Mouse (Mus musculus): ENCODE data around the gene Gm8369. TPM values are rescaled to one million over a fixed set of nuclear protein-coding genes. Genes with fewer than 3 reads are reported as not detected.

The Gm8369 gene
- polyA plus RNA-seq (2015; fragmentation: Illumina TruSeq; extraction: RNeasy Lipid Tissue Mini Kit (QIAGEN cat#74804); ENCODE audit: insufficient read depth, low read depth, low replicate concordance), result not detected

DNA sequence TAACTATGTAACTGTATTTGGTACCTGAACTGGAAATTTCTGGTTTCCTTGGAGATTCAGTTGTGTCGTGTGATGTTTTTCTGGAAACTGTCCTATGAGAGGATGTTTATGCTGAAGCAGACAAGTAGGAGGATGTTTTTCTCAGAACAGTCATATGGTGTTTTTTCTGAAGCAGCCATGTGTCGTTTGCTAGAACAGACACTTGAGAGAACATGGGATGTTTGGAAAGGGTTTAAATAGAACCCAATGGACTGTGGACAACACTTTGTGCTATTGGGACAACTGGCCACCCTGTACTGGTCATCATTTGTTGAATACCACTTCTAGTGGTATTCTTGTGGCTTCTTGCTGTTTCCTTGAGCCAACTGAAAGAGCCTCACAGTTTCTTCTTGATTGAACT is at the start of gene Gm8369:
Gene Gm8369, plus strand, starts transcription at position 193 of the 400 bp plus-strand sequence.

DNA sequence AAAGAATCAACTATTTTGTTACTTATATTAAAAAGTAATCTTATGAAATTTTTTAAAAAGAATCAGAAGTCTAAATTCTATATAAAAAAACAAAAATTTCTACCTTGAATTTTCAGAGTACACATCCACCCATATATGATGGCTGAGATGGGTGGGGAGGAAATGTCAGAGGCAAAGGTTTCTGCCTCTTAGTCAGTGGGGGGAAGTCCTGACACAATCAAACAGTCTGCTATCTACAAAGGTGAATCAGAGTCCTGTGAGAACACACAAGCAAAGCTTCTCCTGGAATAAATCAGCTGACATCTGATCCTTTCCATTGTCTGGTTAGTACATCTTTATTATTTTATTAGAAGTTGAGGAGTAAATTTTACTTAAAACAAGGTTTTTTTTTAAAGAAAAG is 42.4 kb upstream of the Gm8369 start, which contains the start of gene Ms4a4b:
Gene Ms4a4b, plus strand, starts transcription at position 216 of the 400 bp plus-strand sequence.

GRCm38 (mm10) chr19:11469215-11469614 is 16.5 kb upstream of the Gm8369 start, which contains the start of gene Ms4a6c:
Ms4a6c (plus strand) TSS chr19:11469366.

GRCm38 (mm10) chr19:11516246-11516645 is 30.5 kb downstream of the Gm8369 start, which contains the start of gene Ms4a6b:
Ms4a6b (plus strand) TSS chr19:11516512.

DNA sequence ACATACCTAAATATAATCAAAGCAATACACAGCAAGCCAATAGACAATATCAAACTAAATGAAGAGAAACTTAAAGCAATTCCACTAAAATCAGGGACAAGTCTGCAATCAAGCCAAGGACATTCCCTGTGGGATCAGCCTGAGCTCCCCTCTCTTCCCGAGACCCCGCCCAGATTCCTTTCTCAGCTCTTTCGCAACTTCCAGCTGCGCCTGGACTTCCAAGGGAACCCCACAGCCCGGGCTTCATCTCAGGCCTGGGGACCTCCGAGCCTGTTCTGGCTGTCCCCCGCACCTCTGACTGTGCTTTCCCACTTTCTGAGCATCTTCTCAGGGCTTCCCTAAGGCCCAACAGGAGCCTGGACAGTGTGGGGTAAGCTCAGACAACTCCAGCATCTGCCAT is 50.9 kb downstream of the Gm8369 start, which contains the start of gene Ms4a4d:
Gene Ms4a4d, plus strand, starts transcription at position 209 of the 400 bp plus-strand sequence.

Other genes with a start within 250 kb of the Gm8369 start
- 0.52 TPM for gene Ms4a1, start 219.7 kb upstream of the Gm8369 start, polyA plus RNA-seq (2015; fragmentation: Illumina TruSeq; extraction: RNeasy Lipid Tissue Mini Kit (QIAGEN cat#74804); ENCODE audit: insufficient read depth, low read depth, low replicate concordance)
- not detected for gene Ms4a5, start 202.1 kb upstream of the Gm8369 start, polyA plus RNA-seq (2015; fragmentation: Illumina TruSeq; extraction: RNeasy Lipid Tissue Mini Kit (QIAGEN cat#74804); ENCODE audit: insufficient read depth, low read depth, low replicate concordance)
- gene Ms4a14, start 171.5 kb upstream of the Gm8369 start, polyA plus RNA-seq (2015; fragmentation: Illumina TruSeq; extraction: RNeasy Lipid Tissue Mini Kit (QIAGEN cat#74804); ENCODE audit: insufficient read depth, low read depth, low replicate concordance), result 0.31 TPM
- gene Ms4a7, start 149.8 kb upstream of the Gm8369 start, polyA plus RNA-seq (2015; fragmentation: Illumina TruSeq; extraction: RNeasy Lipid Tissue Mini Kit (QIAGEN cat#74804); ENCODE audit: insufficient read depth, low read depth, low replicate concordance), result 1.9 TPM
- gene Ms4a4a, start 110.4 kb upstream of the Gm8369 start, polyA plus RNA-seq (2015; fragmentation: Illumina TruSeq; extraction: RNeasy Lipid Tissue Mini Kit (QIAGEN cat#74804); ENCODE audit: insufficient read depth, low read depth, low replicate concordance), result 2.9 TPM
- gene Ms4a4c, start 81.2 kb upstream of the Gm8369 start, polyA plus RNA-seq (2015; fragmentation: Illumina TruSeq; extraction: RNeasy Lipid Tissue Mini Kit (QIAGEN cat#74804); ENCODE audit: insufficient read depth, low read depth, low replicate concordance), result not detected
- not detected for gene Ms4a4b, start 42.4 kb upstream of the Gm8369 start, polyA plus RNA-seq (2015; fragmentation: Illumina TruSeq; extraction: RNeasy Lipid Tissue Mini Kit (QIAGEN cat#74804); ENCODE audit: insufficient read depth, low read depth, low replicate concordance)
- gene Ms4a6c, start 16.6 kb upstream of the Gm8369 start, polyA plus RNA-seq (2015; fragmentation: Illumina TruSeq; extraction: RNeasy Lipid Tissue Mini Kit (QIAGEN cat#74804); ENCODE audit: insufficient read depth, low read depth, low replicate concordance), result 3.3 TPM
- gene Ms4a6b, start 30.6 kb downstream of the Gm8369 start, polyA plus RNA-seq (2015; fragmentation: Illumina TruSeq; extraction: RNeasy Lipid Tissue Mini Kit (QIAGEN cat#74804); ENCODE audit: insufficient read depth, low read depth, low replicate concordance), result 3.0 TPM
- 8.9 TPM for gene Ms4a4d, start 50.9 kb downstream of the Gm8369 start, polyA plus RNA-seq (2015; fragmentation: Illumina TruSeq; extraction: RNeasy Lipid Tissue Mini Kit (QIAGEN cat#74804); ENCODE audit: insufficient read depth, low read depth, low replicate concordance)
- 2.2 TPM for gene Ms4a6d, start 118.9 kb downstream of the Gm8369 start, polyA plus RNA-seq (2015; fragmentation: Illumina TruSeq; extraction: RNeasy Lipid Tissue Mini Kit (QIAGEN cat#74804); ENCODE audit: insufficient read depth, low read depth, low replicate concordance)
- gene Ms4a2, start 137.8 kb downstream of the Gm8369 start, polyA plus RNA-seq (2015; fragmentation: Illumina TruSeq; extraction: RNeasy Lipid Tissue Mini Kit (QIAGEN cat#74804); ENCODE audit: insufficient read depth, low read depth, low replicate concordance), result not detected
- gene Ms4a3, start 154.9 kb downstream of the Gm8369 start, polyA plus RNA-seq (2015; fragmentation: Illumina TruSeq; extraction: RNeasy Lipid Tissue Mini Kit (QIAGEN cat#74804); ENCODE audit: insufficient read depth, low read depth, low replicate concordance), result not detected
- gene Oosp2, start 174.6 kb downstream of the Gm8369 start, polyA plus RNA-seq (2015; fragmentation: Illumina TruSeq; extraction: RNeasy Lipid Tissue Mini Kit (QIAGEN cat#74804); ENCODE audit: insufficient read depth, low read depth, low replicate concordance), result not detected
- gene Oosp1, start 205.2 kb downstream of the Gm8369 start, polyA plus RNA-seq (2015; fragmentation: Illumina TruSeq; extraction: RNeasy Lipid Tissue Mini Kit (QIAGEN cat#74804); ENCODE audit: insufficient read depth, low read depth, low replicate concordance), result not detected
- gene Oosp3, start 211.1 kb downstream of the Gm8369 start, polyA plus RNA-seq (2015; fragmentation: Illumina TruSeq; extraction: RNeasy Lipid Tissue Mini Kit (QIAGEN cat#74804); ENCODE audit: insufficient read depth, low read depth, low replicate concordance), result not detected